Mouse (Mus musculus): ENCODE data around the gene Eps8. TPM values are rescaled to one million over a fixed set of nuclear protein-coding genes. Genes with fewer than 3 reads are reported as not detected.
A peak's percentile ranks its signal among the peaks of the same experiment; 100 is the strongest.

The Eps8 gene
- polyA plus RNA-seq, 1 experiment from 2014 or later, result 27.0 TPM

DNA sequence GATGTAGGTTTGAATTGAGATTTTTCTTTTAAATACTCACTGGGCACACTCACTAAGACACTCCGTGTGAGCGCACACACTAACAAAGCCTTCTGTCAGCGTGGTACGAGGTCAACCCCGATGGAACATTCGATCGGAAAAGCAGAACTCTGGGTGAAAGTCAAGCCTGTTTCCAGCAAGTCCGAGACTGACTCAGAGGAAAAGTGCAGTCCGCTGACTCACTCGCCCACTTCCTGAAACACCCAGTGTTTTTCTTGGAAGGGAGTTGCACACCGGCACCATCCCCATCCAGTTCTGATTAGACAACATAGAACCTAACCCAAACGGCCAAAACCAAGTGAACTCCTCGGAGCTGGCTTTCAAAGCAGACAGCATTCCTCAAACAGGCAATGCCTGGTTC is 95.8 kb downstream of the Eps8 start:
- WGBS, result 58% methylated on average over 13 of the region's 13 CpGs
- no peak for ATAC-seq (ENCODE audit: insufficient number of reproducible peaks, low FRiP score, low TSS enrichment, low read depth)
- Histone ChIP-seq H3K27me3 (peaks cover 2% of the 10 kb centered on the region; the same call in 1 of the 2 replicates), H3K4me2 (no peak overlapping the region), H3K36me3 (no peaks in the 10 kb centered on the region), H3K4me3 (no peak overlapping the region), H3K4me1 (peaks cover 23% of the 10 kb centered on the region), H3K9me3 (no peaks in the 10 kb centered on the region), H3K9ac (no peak overlapping the region), H3K27ac (0 out of 2 replicates have a peak overlapping the region, but pooled peaks have one; percentile 7)

DNA sequence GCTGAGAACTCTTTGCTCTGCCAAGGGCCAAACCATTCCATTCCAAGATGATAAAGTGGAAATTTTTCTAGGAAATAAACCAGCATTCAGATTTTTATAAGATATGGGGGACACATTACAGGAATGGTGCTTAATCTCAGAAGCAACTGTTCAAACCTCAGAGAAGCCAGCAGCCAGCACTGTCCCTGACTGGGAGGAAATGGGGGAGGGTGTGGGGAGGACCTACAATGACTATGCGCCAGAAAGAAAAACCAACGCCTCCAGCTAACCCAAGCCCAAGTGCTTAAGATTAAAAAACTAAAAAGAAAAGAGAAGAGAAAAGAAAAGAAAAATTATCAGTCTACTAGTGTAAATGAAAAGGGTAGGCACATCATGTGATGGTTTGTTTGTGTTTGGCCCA is 97.0 kb downstream of the Eps8 start:
- Histone ChIP-seq H3K4me2 (no peak overlapping the region), H3K4me3 (no peak overlapping the region), H3K9ac (no peak overlapping the region), H3K9me3 (no peaks in the 10 kb centered on the region), H3K36me3 (no peaks in the 10 kb centered on the region), H3K27ac (0 out of 2 replicates have a peak overlapping the region, but pooled peaks have one; percentile 11), H3K4me1 (peaks cover 23% of the 10 kb centered on the region), H3K27me3 (peaks cover 2% of the 10 kb centered on the region; the same call in 1 of the 2 replicates)
- ATAC-seq (ENCODE audit: insufficient number of reproducible peaks, low FRiP score, low TSS enrichment, low read depth), result no peak
- WGBS, result 75% methylated on average over 2 of the region's 2 CpGs

DNA sequence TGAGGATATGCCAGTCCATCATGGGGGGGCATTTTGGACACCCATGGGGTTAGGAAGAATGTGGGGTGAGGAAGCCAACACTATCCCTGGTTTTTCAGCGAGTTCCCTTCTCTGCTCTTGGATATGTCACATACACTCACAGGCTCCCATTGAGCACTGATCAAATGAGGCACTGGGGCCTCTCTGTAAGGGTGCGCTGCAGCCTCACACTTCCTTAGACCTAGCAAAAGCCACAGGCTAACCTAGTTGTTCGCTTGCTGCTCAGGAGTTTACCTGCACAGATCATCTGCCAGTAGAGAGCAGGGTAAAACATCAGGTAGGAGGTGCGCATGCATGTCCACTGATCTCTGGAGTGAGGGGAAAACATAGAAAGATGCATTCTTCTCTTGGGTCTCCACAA is 97.5 kb downstream of the Eps8 start:
- ATAC-seq (ENCODE audit: insufficient number of reproducible peaks, low FRiP score, low TSS enrichment, low read depth), result no peak
- no peak overlapping the region for H3K4me2 ChIP-seq
- H3K4me3 ChIP-seq, result no peak overlapping the region
- H3K27ac ChIP-seq, result 0 out of 2 replicates have a peak overlapping the region, but pooled peaks have one; percentile 11
- H3K9ac ChIP-seq, result no peak overlapping the region
- H3K27me3 ChIP-seq, result peaks cover 2% of the 10 kb centered on the region; the same call in 1 of the 2 replicates
- WGBS, result 85% methylated on average over 4 of the region's 4 CpGs
- H3K4me1 ChIP-seq, result peaks cover 25% of the 10 kb centered on the region
- H3K36me3 ChIP-seq, result no peaks in the 10 kb centered on the region
- no peaks in the 10 kb centered on the region for H3K9me3 ChIP-seq

DNA sequence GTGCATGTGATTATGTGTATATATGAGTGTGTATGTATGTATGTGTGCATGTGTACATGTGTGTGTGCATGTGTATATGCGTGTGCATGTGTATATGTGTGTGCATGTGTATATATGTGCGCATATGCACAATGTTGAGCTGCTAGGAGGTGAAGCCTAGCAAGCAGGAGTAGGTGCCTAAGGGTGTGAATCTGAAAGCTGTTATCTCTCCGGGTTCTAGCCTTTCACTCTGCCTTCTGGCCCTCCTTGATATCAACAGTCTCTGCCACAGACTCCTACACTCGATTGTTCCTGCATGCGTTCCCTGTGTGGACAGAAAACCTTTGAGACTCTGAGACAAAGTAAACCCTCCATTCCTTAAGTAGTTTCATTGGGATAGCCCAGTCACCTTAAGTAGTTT is 98.0 kb downstream of the Eps8 start:
- 89% methylated on average over 5 of the region's 5 CpGs for WGBS
- Histone ChIP-seq H3K4me1 (peaks cover 26% of the 10 kb centered on the region), H3K27ac (no peak overlapping the region), H3K27me3 (peaks cover 2% of the 10 kb centered on the region; the same call in 1 of the 2 replicates), H3K4me3 (no peak overlapping the region), H3K9me3 (no peaks in the 10 kb centered on the region), H3K36me3 (no peaks in the 10 kb centered on the region), H3K9ac (no peak overlapping the region), H3K4me2 (no peak overlapping the region)
- ATAC-seq (ENCODE audit: insufficient number of reproducible peaks, low FRiP score, low TSS enrichment, low read depth), result no peak

DNA sequence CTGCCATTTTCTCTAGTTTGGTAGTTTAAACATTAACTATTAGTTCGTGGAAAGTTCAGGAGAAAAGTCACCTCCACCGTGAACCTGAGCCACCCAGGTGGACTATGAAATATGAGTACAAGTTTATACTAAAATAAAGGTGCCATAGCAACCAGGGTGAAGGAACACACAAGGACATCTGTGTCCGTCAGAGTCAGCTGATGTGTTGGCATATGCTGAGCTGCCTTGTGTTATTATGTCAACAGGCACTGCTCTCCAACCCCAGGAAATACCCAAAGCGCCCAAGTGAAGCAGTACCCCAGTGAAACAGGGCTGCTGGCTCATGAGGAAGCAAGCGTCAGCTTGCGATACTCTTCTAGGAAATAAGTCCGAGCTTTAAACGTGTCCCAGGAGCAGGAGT is 104.5 kb downstream of the Eps8 start:
- Histone ChIP-seq H3K4me3 (no peak overlapping the region), H3K4me1 (peaks cover 10% of the 10 kb centered on the region; the same call in 1 of the 2 replicates), H3K9ac (no peak overlapping the region), H3K27ac (no peak overlapping the region), H3K27me3 (peaks cover 3% of the 10 kb centered on the region; the same call in 1 of the 2 replicates), H3K36me3 (no peaks in the 10 kb centered on the region), H3K9me3 (no peaks in the 10 kb centered on the region), H3K4me2 (no peak overlapping the region)
- 34% methylated on average over 8 of the region's 8 CpGs for WGBS
- no peak for ATAC-seq (ENCODE audit: insufficient number of reproducible peaks, low FRiP score, low TSS enrichment, low read depth)

DNA sequence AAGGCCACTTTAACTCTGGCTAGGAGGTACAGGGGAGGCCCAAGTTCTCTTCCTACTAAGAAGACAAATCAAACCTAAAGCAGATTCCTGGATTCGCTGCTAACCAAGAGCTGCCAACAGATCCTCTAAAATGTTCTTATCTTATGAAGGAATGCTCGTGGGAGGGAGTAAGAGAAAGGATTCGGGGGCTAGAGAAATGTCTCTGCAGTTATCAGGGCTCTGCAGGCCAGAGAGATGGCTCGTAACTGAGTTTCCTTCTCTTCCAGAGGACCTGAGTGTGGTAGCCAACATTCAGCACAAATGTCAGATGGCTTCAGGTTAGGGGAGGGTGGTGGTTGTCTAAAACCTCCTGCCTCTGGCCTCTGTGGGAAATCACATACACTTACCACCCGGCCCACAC is 106.1 kb downstream of the Eps8 start:
- Histone ChIP-seq H3K27ac (no peak overlapping the region), H3K36me3 (no peaks in the 10 kb centered on the region), H3K27me3 (peaks cover 3% of the 10 kb centered on the region; the same call in 1 of the 2 replicates), H3K9ac (no peak overlapping the region), H3K4me2 (no peak overlapping the region), H3K4me1 (peaks cover 10% of the 10 kb centered on the region; the same call in 1 of the 2 replicates), H3K4me3 (no peak overlapping the region), H3K9me3 (no peaks in the 10 kb centered on the region)
- 83% methylated on average over 5 of the region's 5 CpGs for WGBS
- no peak for ATAC-seq (ENCODE audit: insufficient number of reproducible peaks, low FRiP score, low TSS enrichment, low read depth)

DNA sequence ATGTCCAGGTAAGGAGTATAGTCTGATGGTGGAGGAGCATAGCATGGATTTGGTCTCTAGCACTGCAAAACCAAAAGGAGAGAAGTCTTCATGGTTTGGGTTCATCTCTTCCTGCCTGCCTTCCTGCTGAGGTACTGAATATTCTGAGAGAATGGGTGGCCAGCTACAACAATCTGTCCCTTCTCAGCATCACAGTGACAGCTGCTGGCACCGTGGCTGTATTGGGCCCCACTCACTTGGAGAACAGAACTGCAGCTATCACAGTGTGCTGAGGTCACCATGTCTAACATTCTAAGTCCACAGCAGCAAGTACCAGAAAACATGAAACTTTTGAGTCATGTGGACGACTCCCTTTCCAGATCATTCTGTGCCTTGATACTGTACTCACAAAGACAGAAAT is 107.1 kb downstream of the Eps8 start:
- H3K27ac ChIP-seq, result no peak overlapping the region
- H3K4me3 ChIP-seq, result no peak overlapping the region
- no peaks in the 10 kb centered on the region for H3K9me3 ChIP-seq
- ATAC-seq (ENCODE audit: insufficient number of reproducible peaks, low FRiP score, low TSS enrichment, low read depth), result no peak
- WGBS, result 80% methylated on average over 2 of the region's 2 CpGs
- peaks cover 3% of the 10 kb centered on the region; the same call in 1 of the 2 replicates for H3K27me3 ChIP-seq
- no peak overlapping the region for H3K4me2 ChIP-seq
- H3K4me1 ChIP-seq, result peaks cover 16% of the 10 kb centered on the region
- H3K36me3 ChIP-seq, result no peaks in the 10 kb centered on the region
- H3K9ac ChIP-seq, result no peak overlapping the region

DNA sequence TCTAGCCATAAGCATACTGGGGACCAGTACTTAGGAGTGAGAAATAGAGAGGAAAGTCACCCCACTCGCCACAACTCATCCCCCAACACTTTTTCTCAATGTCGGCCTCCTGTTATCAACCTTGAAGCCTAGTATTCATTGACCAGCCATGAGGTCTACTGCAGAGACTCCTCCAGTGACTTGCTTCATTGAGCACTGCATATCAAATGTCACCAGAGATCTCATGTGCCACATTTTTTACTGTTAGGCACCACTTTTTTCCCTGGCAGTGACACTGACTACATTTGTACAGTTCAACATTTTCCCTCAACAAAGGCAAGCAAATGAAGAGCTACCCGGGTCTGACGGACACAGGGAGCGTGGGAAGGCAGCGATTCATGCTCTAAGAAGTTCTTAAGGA is 108.6 kb downstream of the Eps8 start:
- H3K27me3 ChIP-seq, result peaks cover 3% of the 10 kb centered on the region; the same call in 1 of the 2 replicates
- WGBS, result 88% methylated on average over 6 of the region's 6 CpGs
- no peak overlapping the region for H3K27ac ChIP-seq
- no peaks in the 10 kb centered on the region for H3K9me3 ChIP-seq
- H3K4me2 ChIP-seq, result no peak overlapping the region
- H3K4me3 ChIP-seq, result no peak overlapping the region
- H3K36me3 ChIP-seq, result no peaks in the 10 kb centered on the region
- no peak overlapping the region for H3K9ac ChIP-seq
- no peak for ATAC-seq (ENCODE audit: insufficient number of reproducible peaks, low FRiP score, low TSS enrichment, low read depth)
- H3K4me1 ChIP-seq, result peaks cover 21% of the 10 kb centered on the region

DNA sequence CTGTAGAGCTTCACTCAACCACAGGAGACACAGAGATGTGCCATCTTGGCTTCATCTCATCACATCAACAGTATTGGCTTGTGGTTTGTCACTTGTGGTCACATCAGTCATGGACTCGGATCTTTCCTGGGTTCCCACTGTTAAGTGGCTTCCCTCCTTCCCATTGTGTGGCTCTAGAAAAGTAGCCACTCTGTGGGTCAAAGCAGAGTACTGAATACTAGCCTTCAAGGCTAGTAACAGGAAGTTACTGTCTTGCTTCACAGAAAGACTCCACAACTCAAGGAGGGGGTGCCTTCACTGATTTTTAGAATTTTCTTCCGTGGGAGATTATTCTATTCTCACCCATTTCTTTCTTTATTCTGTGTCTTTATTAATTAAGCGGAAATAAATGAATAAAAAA is 109.3 kb downstream of the Eps8 start:
- ATAC-seq (ENCODE audit: insufficient number of reproducible peaks, low FRiP score, low TSS enrichment, low read depth), result no peak
- Histone ChIP-seq H3K9ac (no peak overlapping the region), H3K9me3 (no peaks in the 10 kb centered on the region), H3K4me2 (no peak overlapping the region), H3K4me1 (peaks cover 16% of the 10 kb centered on the region), H3K36me3 (no peaks in the 10 kb centered on the region), H3K27me3 (peaks cover 8% of the 10 kb centered on the region), H3K27ac (no peak overlapping the region), H3K4me3 (no peak overlapping the region)
- WGBS, result 90% methylated on average over 3 of the region's 3 CpGs

DNA sequence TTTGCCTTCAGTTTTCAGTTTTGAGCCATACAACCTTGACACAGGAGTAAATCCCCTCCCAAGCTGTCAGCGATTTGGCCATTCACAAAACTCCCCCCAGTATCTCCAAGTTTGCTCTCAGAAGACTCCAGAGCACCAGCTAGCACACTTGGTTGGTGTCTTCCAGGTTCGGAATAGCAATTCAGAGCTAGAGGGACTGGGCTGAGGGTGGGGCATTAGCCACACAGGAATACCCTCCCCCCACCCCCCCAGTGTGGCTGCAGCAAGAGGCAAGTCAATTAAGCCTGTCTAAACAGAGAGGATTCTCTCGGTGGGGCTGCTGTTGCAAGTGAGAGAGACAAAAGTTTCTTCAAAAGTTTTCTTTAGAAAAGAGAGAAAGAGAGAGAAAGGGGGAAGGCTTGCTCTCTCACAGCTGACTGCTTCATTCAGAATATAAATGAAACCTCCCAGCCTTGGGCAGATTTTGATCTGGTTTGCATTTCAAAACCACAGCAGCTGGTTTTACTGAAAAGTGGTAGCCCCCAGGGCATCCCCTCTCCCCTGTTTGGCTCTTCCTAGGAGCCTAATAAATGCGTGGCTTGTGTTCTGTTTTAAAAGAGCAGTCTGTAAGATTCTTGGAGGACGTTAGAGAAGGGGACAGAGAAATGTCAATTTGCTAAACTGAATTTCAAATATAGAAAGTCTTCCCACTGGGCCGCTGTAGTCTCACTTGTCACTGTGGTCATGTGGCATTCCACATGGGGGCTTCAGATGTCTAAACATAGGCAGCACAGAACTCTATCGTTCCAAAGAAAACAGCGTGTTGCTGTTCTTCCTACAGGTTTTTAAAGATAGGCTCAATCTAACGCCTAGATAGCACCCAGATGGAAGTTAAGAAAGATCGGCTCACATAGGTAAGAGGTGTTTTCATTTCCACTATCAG is 112.2 kb downstream of the Eps8 start:
- Histone ChIP-seq H3K4me1 (peaks cover 14% of the 10 kb centered on the region), H3K4me3 (no peak overlapping the region), H3K27me3 (peaks cover 5% of the 10 kb centered on the region), H3K4me2 (no peak overlapping the region), H3K27ac (no peak overlapping the region), H3K36me3 (no peaks in the 10 kb centered on the region), H3K9ac (no peak overlapping the region), H3K9me3 (no peaks in the 10 kb centered on the region)
- WGBS, result 14% methylated on average over 10 of the region's 10 CpGs
- no peak for ATAC-seq (ENCODE audit: insufficient number of reproducible peaks, low FRiP score, low TSS enrichment, low read depth)

DNA sequence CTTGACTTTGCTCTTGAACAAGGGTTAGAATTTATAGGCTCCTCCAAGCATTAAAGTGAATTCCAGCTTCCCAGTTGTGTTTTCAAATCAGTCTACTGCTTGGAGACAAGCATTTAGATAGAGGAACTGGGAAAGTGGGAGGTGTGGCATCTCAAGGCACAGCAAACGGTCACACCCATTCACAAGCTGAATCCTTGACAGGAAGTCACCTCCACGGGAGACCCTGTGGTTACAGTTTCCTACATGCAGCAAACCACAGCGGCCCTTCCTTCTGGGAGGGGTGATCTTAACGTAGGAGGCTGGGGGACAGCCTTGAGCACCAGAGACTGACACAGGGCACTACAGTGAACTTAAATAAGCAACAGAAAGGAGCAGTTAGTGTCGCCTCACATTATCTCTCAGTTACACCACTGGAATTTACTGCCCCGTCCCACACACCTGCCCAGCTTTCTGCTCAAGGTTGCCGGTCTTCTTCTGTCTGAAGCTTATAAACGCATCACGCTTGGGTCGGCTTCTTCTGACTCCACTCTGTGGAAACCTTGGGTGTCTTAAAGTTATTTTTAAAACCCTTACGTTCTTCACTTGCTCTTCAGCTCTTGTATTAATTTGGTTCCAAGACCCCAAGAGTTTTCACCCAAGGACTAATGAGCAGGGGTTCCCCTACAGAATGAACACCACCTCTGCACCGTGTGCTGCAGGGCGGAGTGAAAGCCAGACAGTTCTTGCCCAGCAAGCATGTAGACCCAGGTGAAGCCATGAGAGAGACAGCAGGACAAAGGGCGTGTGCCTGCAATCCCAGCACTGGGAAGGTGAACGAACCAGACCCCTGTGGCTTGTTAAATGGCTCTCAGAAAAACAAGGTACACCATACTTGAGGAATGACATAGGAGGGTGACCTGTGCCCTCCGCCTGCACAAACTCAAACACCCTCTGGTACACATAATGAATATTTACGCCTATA is 113.2 kb downstream of the Eps8 start:
- Histone ChIP-seq H3K4me1 (peaks cover 14% of the 10 kb centered on the region), H3K4me2 (no peak overlapping the region), H3K9me3 (no peaks in the 10 kb centered on the region), H3K27ac (no peak overlapping the region), H3K9ac (no peak overlapping the region), H3K4me3 (no peak overlapping the region), H3K36me3 (no peaks in the 10 kb centered on the region), H3K27me3 (peaks cover 5% of the 10 kb centered on the region)
- ATAC-seq (ENCODE audit: insufficient number of reproducible peaks, low FRiP score, low TSS enrichment, low read depth), result no peak
- 48% methylated on average over 17 of the region's 17 CpGs for WGBS

All from limb, embryonic 15.5 days (tissue).